Mouse (Mus musculus): ENCODE data around the gene Adad2. TPM values are rescaled to one million over a fixed set of nuclear protein-coding genes. Genes with fewer than 3 reads are reported as not detected.

Adad2 gene
- polyA plus RNA-seq, 1 experiment from 2014 or later = not detected

- DNase-seq = no peak
- no peak overlapping the region for H3K4me3 ChIP-seq (ENCODE audit: low read depth, low read length)
- no peaks in the 10 kb centered on the region for H3K27me3 ChIP-seq (ENCODE audit: insufficient read depth, low read length)
- no peak overlapping the region for H3K4me2 ChIP-seq (ENCODE audit: low read depth, low read length)
- H3K9me3 ChIP-seq (ENCODE audit: low read length) = no peaks in the 10 kb centered on the region
- 61% methylated on average over 7 of the region's 7 CpGs for WGBS (ENCODE audit: insufficient replicate concordance)
- H3K9ac ChIP-seq (replicated peaks) = no peak overlapping the region
- H3K4me1 ChIP-seq (ENCODE audit: insufficient read depth) = no peaks in the 10 kb centered on the region
- no peaks in the 10 kb centered on the region for H3K36me3 ChIP-seq (replicated peaks; ENCODE audit: insufficient read depth, low read length)
- TF ChIP-seq EP300 (IDR thresholded peaks at IDR 0.05; ENCODE audit: low read depth) = no peak
- TF ChIP-seq CTCF (IDR thresholded peaks at IDR 0.05; ENCODE audit: low read depth) = no peak
- ATAC-seq = no peak
- no peak overlapping the region for H3K27ac ChIP-seq (ENCODE audit: low read depth)
Observed at GRCm38 (mm10) chr8:119639798-119640197, 27.3 kb downstream of the Adad2 start.

DNA sequence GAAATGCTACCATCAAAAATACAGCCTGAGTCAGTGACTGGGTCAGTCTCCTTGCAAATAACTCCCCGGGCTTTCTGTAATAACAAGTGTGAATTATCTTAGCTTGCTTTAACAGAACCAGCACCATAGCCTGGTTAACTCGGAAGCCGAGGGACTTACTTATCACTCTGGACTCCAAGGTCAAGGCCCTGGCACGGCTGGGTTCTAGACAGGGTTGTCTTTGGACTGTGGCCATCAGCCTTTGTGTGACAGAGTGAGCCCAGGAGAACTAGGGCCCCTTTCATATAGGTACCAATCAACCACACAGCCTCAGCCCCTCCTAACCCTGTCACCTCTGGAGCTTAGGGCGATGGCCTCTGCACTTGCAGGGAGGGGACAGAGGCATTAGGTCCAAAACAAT lies 28.5 kb downstream of the Adad2 start:
- no peaks in the 10 kb centered on the region for H3K36me3 ChIP-seq (replicated peaks; ENCODE audit: insufficient read depth, low read length)
- no peak overlapping the region for H3K27ac ChIP-seq (ENCODE audit: low read depth)
- H3K9ac ChIP-seq (replicated peaks) = no peak overlapping the region
- DNase-seq (no peak), ATAC-seq (no peak)
- no peaks in the 10 kb centered on the region for H3K9me3 ChIP-seq (ENCODE audit: low read length)
- WGBS (ENCODE audit: insufficient replicate concordance) = 57% methylated on average over 5 of the region's 5 CpGs
- no peak overlapping the region for H3K4me3 ChIP-seq (ENCODE audit: low read depth, low read length)
- H3K4me1 ChIP-seq (ENCODE audit: insufficient read depth) = no peaks in the 10 kb centered on the region
- no peaks in the 10 kb centered on the region for H3K27me3 ChIP-seq (ENCODE audit: insufficient read depth, low read length)
- H3K4me2 ChIP-seq (ENCODE audit: low read depth, low read length) = no peak overlapping the region
- TF ChIP-seq CTCF (IDR thresholded peaks at IDR 0.05; ENCODE audit: low read depth) (no peak), EP300 (IDR thresholded peaks at IDR 0.05; ENCODE audit: low read depth) (no peak)

- Histone ChIP-seq H3K36me3 (replicated peaks; ENCODE audit: insufficient read depth, low read length) (no peaks in the 10 kb centered on the region), H3K27me3 (ENCODE audit: insufficient read depth, low read length) (no peaks in the 10 kb centered on the region), H3K4me1 (ENCODE audit: insufficient read depth) (no peaks in the 10 kb centered on the region), H3K9ac (replicated peaks) (no peak overlapping the region), H3K4me3 (ENCODE audit: low read depth, low read length) (no peak overlapping the region), H3K27ac (ENCODE audit: low read depth) (no peak overlapping the region), H3K9me3 (ENCODE audit: low read length) (no peaks in the 10 kb centered on the region), H3K4me2 (ENCODE audit: low read depth, low read length) (no peak overlapping the region)
- WGBS (ENCODE audit: insufficient replicate concordance) = 96% methylated on average over 1 of the region's 1 CpGs
- DNase-seq (no peak), ATAC-seq (no peak)
- no peak for TF ChIP-seq EP300 (IDR thresholded peaks at IDR 0.05; ENCODE audit: low read depth)
- no peak for TF ChIP-seq CTCF (IDR thresholded peaks at IDR 0.05; ENCODE audit: low read depth)
Observed at GRCm38 (mm10) chr8:119642960-119643359, 30.4 kb downstream of the Adad2 start.

- no peak for ATAC-seq
- Histone ChIP-seq H3K9me3 (ENCODE audit: low read length) (no peaks in the 10 kb centered on the region), H3K27me3 (ENCODE audit: insufficient read depth, low read length) (no peaks in the 10 kb centered on the region), H3K9ac (replicated peaks) (no peak overlapping the region), H3K36me3 (replicated peaks; ENCODE audit: insufficient read depth, low read length) (no peaks in the 10 kb centered on the region), H3K4me3 (ENCODE audit: low read depth, low read length) (no peak overlapping the region), H3K4me1 (ENCODE audit: insufficient read depth) (no peaks in the 10 kb centered on the region), H3K27ac (ENCODE audit: low read depth) (no peak overlapping the region), H3K4me2 (ENCODE audit: low read depth, low read length) (no peak overlapping the region)
- WGBS (ENCODE audit: insufficient replicate concordance) = 85% methylated on average over 17 of the region's 17 CpGs
- TF ChIP-seq CTCF (IDR thresholded peaks at IDR 0.05; ENCODE audit: low read depth) = no peak
- TF ChIP-seq EP300 (IDR thresholded peaks at IDR 0.05; ENCODE audit: low read depth) = no peak
- no peak for DNase-seq
Observed at GRCm38 (mm10) chr8:119644429-119644960, 31.9 kb downstream of the Adad2 start.

DNA sequence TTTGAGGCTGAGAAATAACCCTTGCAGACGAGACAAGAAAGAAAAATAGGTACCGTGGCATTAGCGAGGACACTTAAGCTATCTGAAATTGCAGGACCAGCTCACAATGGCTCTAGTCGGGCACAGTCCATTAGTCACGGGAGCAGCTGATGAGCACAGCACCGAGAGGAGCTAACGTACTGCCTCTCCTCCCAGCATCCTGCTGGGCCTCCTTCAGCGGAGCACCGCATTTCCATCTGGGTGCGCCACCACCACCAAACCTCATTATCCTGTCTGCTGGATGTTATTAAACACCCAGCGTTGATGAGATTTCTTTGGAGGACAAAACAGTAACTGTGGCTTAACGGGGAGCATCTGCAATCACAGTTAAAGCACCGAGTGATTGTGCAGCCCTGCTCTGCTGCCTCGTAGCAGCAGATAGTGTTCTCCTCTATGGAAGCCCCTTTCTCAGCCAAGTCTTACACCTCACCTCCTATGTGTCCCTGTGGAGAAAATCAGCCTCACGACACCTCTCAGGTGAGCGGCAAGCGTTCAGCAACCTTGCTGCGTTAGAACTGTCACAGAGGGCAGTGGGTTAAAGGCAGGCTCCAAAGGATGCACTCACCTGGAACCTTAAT lies 32.5 kb downstream of the Adad2 start:
- no peak for TF ChIP-seq CTCF (IDR thresholded peaks at IDR 0.05; ENCODE audit: low read depth)
- no peak for TF ChIP-seq EP300 (IDR thresholded peaks at IDR 0.05; ENCODE audit: low read depth)
- H3K27ac ChIP-seq (ENCODE audit: low read depth) = no peak overlapping the region
- H3K4me1 ChIP-seq (ENCODE audit: insufficient read depth) = no peaks in the 10 kb centered on the region
- no peak overlapping the region for H3K9ac ChIP-seq (replicated peaks)
- 76% methylated on average over 18 of the region's 18 CpGs for WGBS (ENCODE audit: insufficient replicate concordance)
- DNase-seq (no peak), ATAC-seq (no peak)
- H3K4me2 ChIP-seq (ENCODE audit: low read depth, low read length) = no peak overlapping the region
- no peaks in the 10 kb centered on the region for H3K36me3 ChIP-seq (replicated peaks; ENCODE audit: insufficient read depth, low read length)
- no peaks in the 10 kb centered on the region for H3K27me3 ChIP-seq (ENCODE audit: insufficient read depth, low read length)
- H3K9me3 ChIP-seq (ENCODE audit: low read length) = no peaks in the 10 kb centered on the region
- no peak overlapping the region for H3K4me3 ChIP-seq (ENCODE audit: low read depth, low read length)

DNA sequence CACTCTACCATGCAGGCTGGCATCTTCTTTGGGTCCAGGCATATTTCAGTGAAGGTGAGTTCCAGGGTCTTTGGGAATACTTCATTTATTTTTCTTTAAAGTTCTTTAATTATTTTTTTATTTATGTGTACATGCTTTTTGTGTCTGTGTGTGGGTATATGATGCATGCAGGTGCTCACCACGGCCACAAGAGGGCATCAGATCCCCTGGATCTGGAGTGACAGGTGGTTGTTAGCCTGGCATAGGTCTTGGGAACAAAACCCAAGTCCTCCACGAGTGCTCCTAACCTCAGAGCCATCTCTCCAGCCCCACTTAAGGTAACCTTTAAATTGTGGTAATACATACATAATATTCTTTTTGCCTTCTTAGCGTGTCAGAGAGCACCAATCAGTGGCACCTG lies 33.6 kb downstream of the Adad2 start:
- no peak for ATAC-seq
- no peak overlapping the region for H3K4me2 ChIP-seq (ENCODE audit: low read depth, low read length)
- no peak overlapping the region for H3K27ac ChIP-seq (ENCODE audit: low read depth)
- H3K4me3 ChIP-seq (ENCODE audit: low read depth, low read length) = no peak overlapping the region
- no peak for DNase-seq
- no peak overlapping the region for H3K9ac ChIP-seq (replicated peaks)
- no peaks in the 10 kb centered on the region for H3K36me3 ChIP-seq (replicated peaks; ENCODE audit: insufficient read depth, low read length)
- TF ChIP-seq CTCF (IDR thresholded peaks at IDR 0.05; ENCODE audit: low read depth) (peak; percentile 38), EP300 (IDR thresholded peaks at IDR 0.05; ENCODE audit: low read depth) (no peak)
- no peaks in the 10 kb centered on the region for H3K27me3 ChIP-seq (ENCODE audit: insufficient read depth, low read length)
- no peaks in the 10 kb centered on the region for H3K4me1 ChIP-seq (ENCODE audit: insufficient read depth)
- no peaks in the 10 kb centered on the region for H3K9me3 ChIP-seq (ENCODE audit: low read length)
- 66% methylated on average over 3 of the region's 3 CpGs for WGBS (ENCODE audit: insufficient replicate concordance)
